Mouse (Mus musculus) ES-Bruce4 (cell line): ENCODE measurements around the gene Hnrnpu.

Experiments
- CTCF ChIP-seq: IDR thresholded peaks from one replicate; pipeline ENCODE4 v1.8.1; 2011; ENCODE audit warnings: low read depth, low read length
- EP300 ChIP-seq: IDR thresholded peaks from 2 replicates; pipeline ENCODE4 v1.6.1; 2011; ENCODE audit warnings: low read depth, low read length; ENCODE audit not compliant: insufficient read depth
- POLR2A ChIP-seq: IDR thresholded peaks from one replicate; pipeline ENCODE4 v1.8.1; 2011; ENCODE audit warnings: low read length; ENCODE audit not compliant: insufficient read depth

GRCm38 (mm10) chr1:178320038-178320722 lies 17.4 kb downstream of the Hnrnpu start:
- TF ChIP-seq CTCF, result no peak
- no peak for TF ChIP-seq POLR2A
- TF ChIP-seq EP300, result no peak
